Mouse (Mus musculus): ENCODE results near the gene Tra2b. TPM values are rescaled to one million over a fixed set of nuclear protein-coding genes. Genes with fewer than 3 reads are reported as not detected.

Tra2b gene
- polyA plus RNA-seq, 1 experiment from 2014 or later, result 266 TPM

Other genes starting within 250 kb of the Tra2b start
- 74.7 and 81.4 TPM in 2 replicates for gene Igf2bp2, start 102.7 kb downstream of the Tra2b start, polyA plus RNA-seq (2014; fragmentation: Nextera tagmentation; extraction: Ambion mirVana)
- gene Etv5, start 173.7 kb upstream of the Tra2b start, polyA plus RNA-seq (2014; fragmentation: Nextera tagmentation; extraction: Ambion mirVana), result 37.5 and 43.4 TPM in 2 replicates

All from embryonic facial prominence, embryonic 14.5 days (tissue).